In genomic region chr8:120847279-120847678, GRCm38 (mm10) we compare ENCODE assay signal across 13 mouse cellular contexts.
A peak's percentile ranks its signal among the peaks of the same experiment; 100 is the strongest.
DNase-seq lines count a peak whose midpoint lies in the region; ATAC-seq and TF ChIP-seq lines count a peak whose summit lies in the region.
"Had no signal": no experiment of that assay in that cellular context is flagged by ENCODE, and none has a peak within 500 bp of the region (broad histone marks: within the 10 kb centered on the region; RNA-seq: fewer than 3 reads in every experiment).

No protein-coding gene starts in this region.

- H3K4me2 ChIP-seq in hindbrain, embryonic 13.5 days, result no peak overlapping the region
- H3K4me2 ChIP-seq in hindbrain, embryonic 11.5 days (replicated peaks; ENCODE audit: low read depth, low read length), result no peak overlapping the region
- no peak overlapping the region for H3K4me2 ChIP-seq in midbrain, embryonic 14.5 days (ENCODE audit: low read length)
- no peak overlapping the region for H3K4me2 ChIP-seq in forebrain, embryonic 15.5 days (replicated peaks)
- H3K4me2 ChIP-seq in limb, embryonic 14.5 days (replicated peaks; ENCODE audit: low read depth, low read length, severe bottlenecking), result no peak overlapping the region

- no peaks in the 10 kb centered on the region for H3K9me3 ChIP-seq in hindbrain, embryonic 13.5 days
- H3K9me3 ChIP-seq in hindbrain, embryonic 11.5 days (ENCODE audit: control insufficient read depth, low read length), result no peaks in the 10 kb centered on the region
- no peaks in the 10 kb centered on the region for H3K9me3 ChIP-seq in midbrain, embryonic 14.5 days (ENCODE audit: control insufficient read depth, low read length)
- H3K9me3 ChIP-seq in midbrain, embryonic 10.5 days (replicated peaks), result no peaks in the 10 kb centered on the region
- no peaks in the 10 kb centered on the region for H3K9me3 ChIP-seq in forebrain, embryonic 15.5 days
- no peaks in the 10 kb centered on the region for H3K9me3 ChIP-seq in limb, embryonic 14.5 days (ENCODE audit: control insufficient read depth, low read length)

- 0 out of 2 replicates have a peak overlapping the region, but pooled peaks have one; percentile 30 for H3K27ac ChIP-seq in hindbrain, embryonic 13.5 days
- no peak overlapping the region for H3K27ac ChIP-seq in hindbrain, embryonic 11.5 days (ENCODE audit: low read depth, low read length)
- no peak overlapping the region for H3K27ac ChIP-seq in midbrain, embryonic 14.5 days (replicated peaks; ENCODE audit: low read depth, low read length)
- H3K27ac ChIP-seq in midbrain, embryonic 10.5 days (replicated peaks), result no peak overlapping the region
- no peak overlapping the region for H3K27ac ChIP-seq in forebrain, embryonic 15.5 days (replicated peaks)
- H3K27ac ChIP-seq in limb, embryonic 14.5 days (replicated peaks; ENCODE audit: low read depth, low read length), result no peak overlapping the region
- H3K27ac ChIP-seq: heart, adult 2 months had no signal

- ATAC-seq in hindbrain, embryonic 13.5 days (ENCODE audit: low FRiP score), result no peak
- no peak for ATAC-seq in hindbrain, embryonic 11.5 days (ENCODE audit: low FRiP score)
- ATAC-seq in midbrain, embryonic 14.5 days (ENCODE audit: low FRiP score, low TSS enrichment), result no peak
- ATAC-seq in forebrain, embryonic 15.5 days (replicated peaks), result 0 out of 2 replicates have a peak, but pooled peaks have one; percentile 55
- ATAC-seq in limb, embryonic 14.5 days (ENCODE audit: low FRiP score, low read depth), result no peak

- H3K4me1 ChIP-seq in hindbrain, embryonic 13.5 days (replicated peaks), result peaks cover 17% of the 10 kb centered on the region
- no peaks in the 10 kb centered on the region for H3K4me1 ChIP-seq in hindbrain, embryonic 11.5 days (replicated peaks; ENCODE audit: control insufficient read depth, insufficient read depth, low read length)
- H3K4me1 ChIP-seq in midbrain, embryonic 14.5 days (ENCODE audit: control insufficient read depth, insufficient read depth, low read length), result 0 out of 2 replicates have a peak, but pooled peaks cover 2% of the 10 kb centered on the region
- H3K4me1 ChIP-seq in midbrain, embryonic 10.5 days, result peaks cover 17% of the 10 kb centered on the region
- peaks cover 3% of the 10 kb centered on the region; the same call in 1 of the 2 replicates for H3K4me1 ChIP-seq in forebrain, embryonic 15.5 days
- peaks cover 11% of the 10 kb centered on the region for H3K4me1 ChIP-seq in limb, embryonic 14.5 days (ENCODE audit: control insufficient read depth, insufficient read depth, low read length)

- no peak overlapping the region for H3K9ac ChIP-seq in hindbrain, embryonic 13.5 days
- H3K9ac ChIP-seq in hindbrain, embryonic 11.5 days (ENCODE audit: low read depth, low read length), result no peak overlapping the region
- H3K9ac ChIP-seq in midbrain, embryonic 14.5 days (replicated peaks; ENCODE audit: low read length), result no peak overlapping the region
- no peak overlapping the region for H3K9ac ChIP-seq in forebrain, embryonic 15.5 days (replicated peaks)
- no peak overlapping the region for H3K9ac ChIP-seq in limb, embryonic 14.5 days (ENCODE audit: low read depth, low read length, severe bottlenecking)

- no peak for TF ChIP-seq POLR2A in limb, embryonic 14.5 days (IDR thresholded peaks at IDR 0.05; ENCODE audit: borderline replicate concordance, extremely low read depth, insufficient read depth, insufficient read length)

- WGBS in hindbrain, embryonic 13.5 days, result 17% methylated on average over 4 of the region's 4 CpGs
- 30% methylated on average over 4 of the region's 4 CpGs for WGBS in hindbrain, embryonic 11.5 days
- WGBS in midbrain, embryonic 14.5 days, result 19% methylated on average over 4 of the region's 4 CpGs
- 35% methylated on average over 4 of the region's 4 CpGs for WGBS in midbrain, embryonic 10.5 days
- WGBS in forebrain, embryonic 15.5 days, result 2% methylated on average over 4 of the region's 4 CpGs
- 3% methylated on average over 4 of the region's 4 CpGs for WGBS in limb, embryonic 14.5 days

- no peak overlapping the region for H3K4me3 ChIP-seq in hindbrain, embryonic 13.5 days
- no peak overlapping the region for H3K4me3 ChIP-seq in hindbrain, embryonic 11.5 days (ENCODE audit: low read depth, low read length)
- no peak overlapping the region for H3K4me3 ChIP-seq in midbrain, embryonic 14.5 days (replicated peaks; ENCODE audit: low read depth, low read length)
- no peak overlapping the region for H3K4me3 ChIP-seq in midbrain, embryonic 10.5 days
- no peak overlapping the region for H3K4me3 ChIP-seq in forebrain, embryonic 15.5 days
- H3K4me3 ChIP-seq in limb, embryonic 14.5 days (replicated peaks; ENCODE audit: low read length), result no peak overlapping the region
- H3K4me3 ChIP-seq: heart, adult 2 months; myocyte had no signal

- H3K27me3 ChIP-seq in hindbrain, embryonic 13.5 days, result peaks cover 16% of the 10 kb centered on the region
- no peaks in the 10 kb centered on the region for H3K27me3 ChIP-seq in hindbrain, embryonic 11.5 days (ENCODE audit: control insufficient read depth, insufficient read depth, low read length)
- H3K27me3 ChIP-seq in midbrain, embryonic 14.5 days (ENCODE audit: control insufficient read depth, insufficient read depth, low read length), result no peaks in the 10 kb centered on the region
- H3K27me3 ChIP-seq in midbrain, embryonic 10.5 days (ENCODE audit: low read depth, poor library complexity, severe bottlenecking), result peaks cover 52% of the 10 kb centered on the region
- no peaks in the 10 kb centered on the region; the same call in 1 of the 2 replicates for H3K27me3 ChIP-seq in forebrain, embryonic 15.5 days
- peaks cover 7% of the 10 kb centered on the region; the same call in 1 of the 2 replicates for H3K27me3 ChIP-seq in limb, embryonic 14.5 days (ENCODE audit: control insufficient read depth, insufficient read depth, low read length)

- no peaks in the 10 kb centered on the region for H3K36me3 ChIP-seq in hindbrain, embryonic 13.5 days
- H3K36me3 ChIP-seq in hindbrain, embryonic 11.5 days (ENCODE audit: control insufficient read depth, insufficient read depth, low read length), result no peaks in the 10 kb centered on the region
- no peaks in the 10 kb centered on the region for H3K36me3 ChIP-seq in midbrain, embryonic 14.5 days (ENCODE audit: control insufficient read depth, insufficient read depth, low read length)
- H3K36me3 ChIP-seq in midbrain, embryonic 10.5 days, result no peaks in the 10 kb centered on the region
- H3K36me3 ChIP-seq in forebrain, embryonic 15.5 days, result no peaks in the 10 kb centered on the region
- no peaks in the 10 kb centered on the region for H3K36me3 ChIP-seq in limb, embryonic 14.5 days (ENCODE audit: control insufficient read depth, insufficient read depth, low read length)

- no peak for DNase-seq in hindbrain, embryonic 11.5 days (ENCODE audit: low spot score)
- peak; percentile 67 for DNase-seq in midbrain, embryonic 14.5 days
- DNase-seq in midbrain, embryonic 10.5 days (ENCODE audit: low spot score), result no peak
- DNase-seq in limb, embryonic 14.5 days (ENCODE audit: low spot score), result peak; percentile 15
- no peak for DNase-seq in cerebellum, postnatal 4 days (ENCODE audit: low spot score in 2 of 2)
- no peak for DNase-seq in heart, adult 11 months
- DNase-seq: adrenal gland, adult 8-10 months; cerebellum, adult 9-11 months; heart, adult 2 months; lung, adult 18-20 months had no signal

Comparison
In these comparisons a context has a peak if more than half of its experiments do, and no peak if none do; other contexts are left out.
1. DNase-seq: peak in midbrain, embryonic 14.5 days (single experiment) and limb, embryonic 14.5 days (single experiment); none in hindbrain, embryonic 11.5 days (single experiment), midbrain, embryonic 10.5 days (single experiment), cerebellum, postnatal 4 days (0 of 2) and heart, adult 11 months (single experiment).